Mouse (Mus musculus) hindbrain, embryonic 10.5 days (tissue): Measurements from ENCODE around the gene Vipas39. TPM values are rescaled to one million over a fixed set of nuclear protein-coding genes. Genes with fewer than 3 reads are reported as not detected.
A peak's percentile ranks its signal among the peaks of the same experiment; 100 is the strongest.
"Not testable (repeated sequence)": the region's sequence is repeated elsewhere in the genome, so short reads cannot be mapped to it uniquely, and the experiment has no call there.

Source experiments
- DNase-seq: peaks from one replicate; pipeline ENCODE4 v3.0.0-alpha.2; 2017; ENCODE audit warnings: low spot score
- H3K27ac ChIP-seq: fragments of 300-500 bp; sonication (generic); 2 replicates; pipeline ENCODE4 v1.5.1; 2016; ENCODE audit warnings: mild to moderate bottlenecking, moderate library complexity
- H3K27me3 ChIP-seq: fragments of 300-500 bp; sonication (generic); 2 replicates; pipeline ENCODE4 v1.6.1; 2016; ENCODE audit warnings: mild to moderate bottlenecking; ENCODE audit not compliant: poor library complexity, insufficient read depth, severe bottlenecking
- H3K36me3 ChIP-seq: fragments of 300-500 bp; sonication (generic); 2 replicates; pipeline ENCODE4 v1.6.1; 2016; ENCODE audit warnings: mild to moderate bottlenecking, moderate library complexity
- H3K4me1 ChIP-seq: fragments of 300-500 bp; sonication (generic); replicated peaks from 2 replicates; pipeline ENCODE4 v1.6.1; 2016; ENCODE audit warnings: mild to moderate bottlenecking
- H3K4me3 ChIP-seq: fragments of 300-500 bp; sonication (generic); 2 replicates; pipeline ENCODE4 v1.5.1; 2016; ENCODE audit warnings: mild to moderate bottlenecking, moderate library complexity
- H3K9me3 ChIP-seq: fragments of 300-500 bp; sonication (generic); 2 replicates; pipeline ENCODE4 v1.6.1; 2016; ENCODE audit warnings: mild to moderate bottlenecking, moderate library complexity
- WGBS: fragments of 180-500 bp; shearing (Covaris S2); methylation state at CpG from one replicate; pipeline ENCODE4 v1.1.7; 2016; 5-methylcytosine and 5-hydroxymethylcytosine counted together
- polyA plus RNA-seq: library from polyadenylated mRNA; unstranded; fragments of >200 nt; fragmentation: Nextera tagmentation; extraction: Ambion mirVana; gene quantifications from 2 replicates; pipeline ENCODE4 v1.2.1, GENCODE M21; 2016

The Vipas39 gene
- polyA plus RNA-seq, 1 experiment from 2014 or later, result 67.0 TPM

DNA sequence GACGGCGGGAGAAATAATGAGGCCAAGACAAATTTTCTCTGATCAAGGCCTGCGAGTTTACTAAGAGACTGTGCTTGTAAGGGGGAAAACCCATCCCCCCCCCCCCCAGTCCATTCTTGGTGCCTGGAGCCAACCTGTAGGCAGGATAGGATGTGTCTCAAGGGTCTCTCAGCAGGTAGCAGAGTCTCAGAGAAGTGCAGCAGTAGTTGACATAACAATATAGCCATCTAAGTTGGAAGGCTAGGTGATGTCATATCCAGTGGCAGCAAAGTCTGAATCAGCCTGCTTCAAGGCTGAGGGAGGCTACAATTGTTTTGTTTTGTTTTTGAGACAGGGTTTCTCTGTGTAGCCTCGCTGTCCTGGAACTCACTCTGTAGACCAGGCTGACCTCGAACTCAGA lies 60.3 kb downstream of the Vipas39 start:
- not testable (repeated sequence) for H3K4me3 ChIP-seq, H3K36me3 ChIP-seq, DNase-seq, H3K4me1 ChIP-seq, H3K9me3 ChIP-seq, H3K27ac ChIP-seq, H3K27me3 ChIP-seq
- whole genome bisulfite sequencing, result 87% methylated on average over 5 of the region's 5 CpGs

DNA sequence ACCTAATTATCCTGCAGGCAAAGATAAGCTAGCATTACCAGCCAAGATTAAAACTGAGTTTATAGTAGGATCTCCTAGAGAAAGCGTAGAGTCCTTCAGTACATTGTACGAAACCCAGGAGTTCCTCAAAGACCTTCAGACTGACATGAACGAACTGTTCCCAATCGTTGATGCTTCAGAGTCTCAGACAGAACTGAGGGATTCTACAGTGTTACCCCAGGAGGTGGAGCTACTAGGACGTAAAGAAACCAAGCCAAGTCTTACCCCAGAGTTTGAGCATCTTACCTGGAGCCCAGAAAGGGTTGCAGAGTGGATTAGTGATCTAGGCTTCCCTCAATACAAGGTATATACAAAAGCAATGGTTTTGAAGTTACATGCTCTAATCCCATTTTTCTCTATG lies 64.4 kb downstream of the Vipas39 start:
- Histone ChIP-seq H3K4me3 (no peak overlapping the region), H3K27me3 (peaks cover 7% of the 10 kb centered on the region; the same call in 1 of the 2 replicates), H3K27ac (no peak overlapping the region), H3K4me1 (peaks cover 20% of the 10 kb centered on the region), H3K9me3 (no peaks in the 10 kb centered on the region), H3K36me3 (no peaks in the 10 kb centered on the region)
- 73% methylated on average over 5 of the region's 5 CpGs for WGBS
- DNase-seq, result no peak

DNA sequence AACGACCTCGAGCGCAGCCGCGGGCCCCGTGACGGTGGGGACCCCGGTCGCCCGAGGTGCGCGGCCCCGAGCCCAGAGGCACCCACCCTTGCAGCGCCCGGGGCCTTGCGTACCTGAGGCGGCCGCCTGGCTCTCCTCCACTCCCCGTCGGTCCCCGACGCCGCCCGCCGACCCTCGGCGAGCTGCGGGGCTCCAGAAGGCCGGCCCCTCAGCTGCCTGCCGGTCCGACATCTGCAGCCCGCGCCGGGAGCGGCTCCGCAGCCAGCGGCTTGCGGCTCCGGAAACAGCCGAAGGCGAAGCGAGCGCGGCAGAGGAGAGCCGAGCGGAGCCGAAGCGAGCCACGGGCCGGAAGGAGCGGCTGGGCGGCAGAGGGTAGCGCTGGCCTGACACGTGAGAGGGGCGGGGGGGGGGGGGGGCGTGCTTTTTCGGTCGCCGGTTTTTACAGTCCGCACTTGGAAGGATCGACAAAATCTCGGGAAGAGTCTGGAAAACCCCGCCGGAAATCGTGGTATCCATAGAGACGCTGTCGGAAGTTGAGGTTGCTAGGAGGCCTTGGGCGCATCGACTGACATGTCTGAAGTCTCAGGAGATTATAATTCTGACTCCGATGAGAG lies 66.0 kb downstream of the Vipas39 start, which contains the start of gene Tmed8:
Gene Tmed8, minus strand, starts transcription at position 482 of the 614 bp plus-strand sequence.
- Histone ChIP-seq H3K4me1 (peaks cover 20% of the 10 kb centered on the region), H3K36me3 (no peaks in the 10 kb centered on the region), H3K27ac (peak within 1 kb of the TSS; percentile 94), H3K27me3 (peaks cover 7% of the 10 kb centered on the region; the same call in 1 of the 2 replicates), H3K4me3 (peak within 1 kb of the TSS; percentile 90), H3K9me3 (no peaks in the 10 kb centered on the region)
- under 1% methylated on average over 69 of the region's 70 CpGs for WGBS
- DNase-seq, result peak; percentile 88

- H3K9me3 ChIP-seq, result no peaks in the 10 kb centered on the region
These were observed 66.7 kb downstream of the Vipas39 start, which contains the start of gene Samd15 for GRCm38 (mm10) chr12:87199206-87199972. Samd15 (plus strand) TSS chr12:87199723.

GRCm38 (mm10) chr12:87198792-87199191 lies 67.3 kb downstream of the Vipas39 start:
- no peak for DNase-seq
- Histone ChIP-seq H3K27ac (no peak overlapping the region), H3K36me3 (no peaks in the 10 kb centered on the region), H3K9me3 (no peaks in the 10 kb centered on the region), H3K4me1 (peaks cover 20% of the 10 kb centered on the region), H3K27me3 (peaks cover 7% of the 10 kb centered on the region; the same call in 1 of the 2 replicates), H3K4me3 (peak overlapping the region; percentile 90)
- WGBS, result 59% methylated on average over 6 of the region's 6 CpGs

More at GRCm38 (mm10) chr12:87199206-87199972, 66.7 kb downstream of the Vipas39 start, which contains the start of gene Samd15:
- peak within 1 kb of the TSS; percentile 94 for H3K27ac ChIP-seq
- peak within 1 kb of the TSS; percentile 90 for H3K4me3 ChIP-seq
- no peaks in the 10 kb centered on the region for H3K36me3 ChIP-seq
- DNase-seq, result no peak
- 1% methylated on average over 38 of the region's 38 CpGs for WGBS
- H3K4me1 ChIP-seq, result peaks cover 20% of the 10 kb centered on the region
- H3K27me3 ChIP-seq, result peaks cover 7% of the 10 kb centered on the region; the same call in 1 of the 2 replicates

DNA sequence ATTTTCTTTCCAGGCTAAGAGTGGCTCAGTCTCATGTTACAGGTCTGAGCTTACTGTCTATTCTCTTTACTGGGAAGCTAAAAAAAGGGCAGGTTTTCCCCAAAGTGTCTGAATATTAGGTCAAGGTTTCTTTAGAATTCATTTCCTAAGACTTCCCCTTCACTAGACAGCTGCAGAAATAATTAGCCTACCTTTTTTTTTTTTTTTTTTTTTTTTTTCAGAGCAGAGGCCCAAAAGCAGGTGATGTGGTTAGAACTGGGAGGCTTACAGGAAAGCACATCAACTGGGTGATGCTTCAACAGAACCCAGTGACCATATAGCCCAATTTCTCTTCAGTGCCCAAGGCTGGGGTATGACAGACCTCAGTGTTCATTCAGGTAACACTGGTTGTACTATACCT lies 69.7 kb downstream of the Vipas39 start:
- Histone ChIP-seq H3K4me3 (no peak overlapping the region), H3K36me3 (no peaks in the 10 kb centered on the region), H3K9me3 (no peaks in the 10 kb centered on the region), H3K4me1 (peaks cover 25% of the 10 kb centered on the region), H3K27ac (no peak overlapping the region), H3K27me3 (no peaks in the 10 kb centered on the region)
- no peak for DNase-seq

DNA sequence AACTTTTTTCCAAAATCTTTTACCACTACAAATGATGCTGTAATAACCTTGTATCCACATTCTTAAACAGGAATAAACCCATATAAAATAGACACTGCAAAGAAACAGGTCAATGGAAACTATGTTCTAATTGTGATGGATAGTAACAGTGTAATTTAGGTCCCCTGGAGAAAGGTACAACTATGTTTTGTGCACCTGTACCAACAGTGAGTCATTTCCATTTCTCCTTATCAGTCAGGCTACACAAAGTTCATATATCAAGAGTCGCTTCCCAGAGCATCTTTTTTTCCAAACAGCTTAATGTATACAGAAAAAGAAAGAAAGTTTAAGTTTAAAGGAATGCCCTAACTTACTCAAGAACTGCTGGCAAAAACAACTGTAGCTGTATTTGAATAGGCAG lies 71.0 kb downstream of the Vipas39 start:
- no peaks in the 10 kb centered on the region for H3K9me3 ChIP-seq
- peaks cover 25% of the 10 kb centered on the region for H3K4me1 ChIP-seq
- no peaks in the 10 kb centered on the region for H3K36me3 ChIP-seq
- no peak overlapping the region for H3K4me3 ChIP-seq
- 90% methylated on average over 1 of the region's 1 CpGs for WGBS
- H3K27ac ChIP-seq, result no peak overlapping the region
- no peaks in the 10 kb centered on the region for H3K27me3 ChIP-seq
- no peak for DNase-seq

DNA sequence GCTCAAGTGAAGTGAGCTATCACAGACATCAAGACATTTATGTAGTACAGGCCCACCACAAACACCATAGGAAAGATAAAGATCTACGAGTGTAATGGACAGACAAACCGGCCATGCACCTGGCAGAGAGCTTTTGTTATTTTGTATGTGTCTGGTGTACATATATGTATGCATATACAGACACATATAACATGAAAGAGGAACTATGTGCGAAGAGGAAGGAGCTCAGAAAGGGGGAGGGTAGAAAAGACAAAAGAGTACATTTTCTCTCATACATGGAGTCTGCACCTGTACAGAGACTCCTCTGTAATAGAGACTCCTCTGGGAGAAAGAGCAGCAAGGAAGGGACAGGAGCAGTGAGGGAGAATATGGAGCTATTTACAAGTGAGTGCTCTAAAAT lies 73.0 kb downstream of the Vipas39 start:
- WGBS, result 91% methylated on average over 3 of the region's 3 CpGs
- Histone ChIP-seq H3K27me3 (no peaks in the 10 kb centered on the region), H3K4me1 (peaks cover 9% of the 10 kb centered on the region; the same call in 1 of the 2 replicates), H3K36me3 (peaks cover 3% of the 10 kb centered on the region; the same call in 1 of the 2 replicates), H3K4me3 (no peak overlapping the region), H3K27ac (no peak overlapping the region), H3K9me3 (no peaks in the 10 kb centered on the region)
- DNase-seq, result no peak

Other genes with a start within 250 kb of the Vipas39 start
- gene Tmem63c, start 244.9 kb downstream of the Vipas39 start, polyA plus RNA-seq, result 0.10 and 0.35 TPM in 2 replicates
- gene Ngb, start 163.7 kb downstream of the Vipas39 start, polyA plus RNA-seq, result 0.27 and 0.35 TPM in 2 replicates
- gene Gstz1, start 119.1 kb downstream of the Vipas39 start, polyA plus RNA-seq, result 29.3 and 32.9 TPM in 2 replicates
- 15.3 and 15.4 TPM in 2 replicates for gene Pomt2, start 118.3 kb downstream of the Vipas39 start, polyA plus RNA-seq
- 1.2 and 1.6 TPM in 2 replicates for gene Samd15, start 66.5 kb downstream of the Vipas39 start, polyA plus RNA-seq
- 3.3 and 3.8 TPM in 2 replicates for gene Tmed8, start 65.8 kb downstream of the Vipas39 start, polyA plus RNA-seq
- 0.50 and 1.4 TPM in 2 replicates for gene Noxred1, start 27.5 kb downstream of the Vipas39 start, polyA plus RNA-seq
- gene Ahsa1, start 223 bp upstream of the Vipas39 start, polyA plus RNA-seq, result 230 and 269 TPM in 2 replicates
- gene Ism2, start 33.4 kb upstream of the Vipas39 start, polyA plus RNA-seq, result 0.84 and 1.5 TPM in 2 replicates
- gene Sptlc2, start 122.1 kb upstream of the Vipas39 start, polyA plus RNA-seq, result 55.8 and 59.0 TPM in 2 replicates
- gene Slirp, start 177.6 kb upstream of the Vipas39 start, polyA plus RNA-seq, result 295 and 311 TPM in 2 replicates
- gene Alkbh1, start 177.8 kb upstream of the Vipas39 start, polyA plus RNA-seq, result 47.6 and 61.6 TPM in 2 replicates
- gene Snw1, start 206.0 kb upstream of the Vipas39 start, polyA plus RNA-seq, result 127 and 154 TPM in 2 replicates
- gene Gm5788, start 228.5 kb upstream of the Vipas39 start, polyA plus RNA-seq, result not detected in 2 replicates
- not detected in 2 replicates for gene Gm8300, start 248.1 kb upstream of the Vipas39 start, polyA plus RNA-seq